Mouse (Mus musculus) embryonic facial prominence, embryonic 10.5 days (tissue): ENCODE measurements around the gene Cog3. TPM values are rescaled to one million over a fixed set of nuclear protein-coding genes. Genes with fewer than 3 reads are reported as not detected.

ENCODE experiments used
- DNase-seq: peaks from one replicate; pipeline ENCODE4 v3.0.0-alpha.2; 2017; ENCODE audit warnings: low spot score
- H3K27ac ChIP-seq: fragments of 300-500 bp; sonication (generic); replicated peaks from 2 replicates; pipeline ENCODE4 v1.5.1; 2016; ENCODE audit warnings: mild to moderate bottlenecking
- H3K27me3 ChIP-seq: fragments of 300-500 bp; sonication (generic); replicated peaks from 2 replicates; pipeline ENCODE4 v1.6.1; 2016; ENCODE audit warnings: low read depth, mild to moderate bottlenecking; ENCODE audit not compliant: poor library complexity, severe bottlenecking
- H3K36me3 ChIP-seq: fragments of 300-500 bp; sonication (generic); replicated peaks from 2 replicates; pipeline ENCODE4 v1.6.1; 2016; ENCODE audit warnings: mild to moderate bottlenecking, moderate library complexity
- H3K4me1 ChIP-seq: fragments of 300-500 bp; sonication (generic); 2 replicates; pipeline ENCODE4 v1.6.1; 2016
- H3K4me3 ChIP-seq: fragments of 300-500 bp; sonication (generic); 2 replicates; pipeline ENCODE4 v1.5.1; 2016; ENCODE audit warnings: mild to moderate bottlenecking, moderate library complexity
- H3K9me3 ChIP-seq: fragments of 300-500 bp; sonication (generic); 2 replicates; pipeline ENCODE4 v1.6.1; 2016; ENCODE audit warnings: mild to moderate bottlenecking
- WGBS: fragments of 180-500 bp; shearing (Covaris S2); methylation state at CpG from one replicate; pipeline ENCODE4 v1.1.7; 2016; 5-methylcytosine and 5-hydroxymethylcytosine counted together
- polyA plus RNA-seq: library from polyadenylated mRNA; unstranded; fragments of >200 nt; fragmentation: Nextera tagmentation; extraction: Ambion mirVana; gene quantifications from 2 replicates; pipeline ENCODE4 v1.2.1, GENCODE M21; 2016

Cog3 gene
- polyA plus RNA-seq = 19.5 and 20.6 TPM in 2 replicates

GRCm38 (mm10) chr14:75753991-75754817 is at the start of gene Cog3:
Gene Cog3, minus strand, starts transcription at chr14:75754517.
- peak within 1 kb of the TSS; percentile 89 for H3K27ac ChIP-seq
- peak within 1 kb of the TSS; percentile 99 for H3K4me3 ChIP-seq
- H3K9me3 ChIP-seq = no peaks in the 10 kb centered on the region
- H3K4me1 ChIP-seq = peaks cover 22% of the 10 kb centered on the region
- peak; percentile 96 for DNase-seq
- no peaks in the 10 kb centered on the region; the same call in 1 of the 2 replicates for H3K36me3 ChIP-seq
- WGBS = under 1% methylated on average over 77 of the region's 78 CpGs
- H3K27me3 ChIP-seq = peaks cover 13% of the 10 kb centered on the region

DNA sequence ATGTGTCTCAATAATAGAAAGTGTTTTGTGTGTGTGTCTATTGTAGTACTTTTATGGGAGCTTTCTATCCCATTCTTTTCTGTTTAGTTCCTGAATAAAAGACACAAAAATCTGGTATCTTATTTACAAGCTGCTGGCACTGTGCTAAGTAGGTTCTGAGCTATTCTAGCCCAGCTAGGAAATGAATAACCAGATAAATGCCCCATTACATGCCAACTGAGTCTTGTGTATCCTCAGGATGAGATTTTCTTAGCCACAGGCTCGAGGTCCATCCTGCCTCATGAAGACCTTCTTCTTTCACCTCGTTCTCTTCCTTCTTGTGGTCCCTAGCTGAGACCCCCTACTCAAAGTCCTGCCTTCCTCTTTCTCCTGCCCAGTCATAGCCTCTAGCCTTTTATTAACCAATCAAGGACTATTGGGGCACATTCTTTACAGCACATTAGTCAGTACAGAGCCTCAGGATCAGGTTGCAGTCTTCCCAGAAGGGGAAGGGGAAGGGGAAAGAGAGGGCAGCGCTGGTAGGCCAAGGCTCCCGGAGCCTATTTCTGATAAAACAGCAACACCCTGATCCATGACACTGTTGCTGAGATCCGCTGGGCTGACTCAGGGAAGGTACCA is 43.6 kb upstream of the Cog3 start:
- DNase-seq = peak; percentile 52
- no peak overlapping the region for H3K27ac ChIP-seq
- WGBS = 36% methylated on average over 5 of the region's 5 CpGs
- no peaks in the 10 kb centered on the region for H3K9me3 ChIP-seq
- H3K4me1 ChIP-seq = peaks cover 15% of the 10 kb centered on the region
- H3K4me3 ChIP-seq = no peak overlapping the region
- no peaks in the 10 kb centered on the region for H3K27me3 ChIP-seq
- no peaks in the 10 kb centered on the region for H3K36me3 ChIP-seq

DNA sequence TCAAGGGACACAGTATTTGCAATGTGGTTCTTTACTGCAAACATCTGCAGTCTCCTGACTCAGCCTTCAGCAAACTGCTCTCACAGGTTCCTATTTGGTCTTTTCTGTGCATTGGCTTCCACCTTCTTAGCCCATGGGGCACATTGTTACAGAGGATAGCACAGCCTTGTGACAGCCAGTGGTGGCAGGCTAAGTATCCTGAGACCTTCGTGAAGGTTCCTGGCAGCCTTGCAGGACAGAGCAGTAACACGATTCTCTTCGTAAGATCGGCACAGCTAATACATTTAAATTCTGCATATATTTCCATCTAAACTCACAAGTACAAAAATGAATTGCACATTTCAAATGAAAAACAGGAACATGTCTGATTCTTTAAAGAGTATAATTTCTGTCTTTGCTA is 41.6 kb upstream of the Cog3 start:
- no peak for DNase-seq
- no peak overlapping the region for H3K27ac ChIP-seq
- H3K27me3 ChIP-seq = no peaks in the 10 kb centered on the region
- 84% methylated on average over 4 of the region's 4 CpGs for WGBS
- H3K36me3 ChIP-seq = no peaks in the 10 kb centered on the region
- peaks cover 15% of the 10 kb centered on the region for H3K4me1 ChIP-seq
- no peaks in the 10 kb centered on the region for H3K9me3 ChIP-seq
- no peak overlapping the region for H3K4me3 ChIP-seq

- no peaks in the 10 kb centered on the region for H3K36me3 ChIP-seq
- H3K27me3 ChIP-seq = no peaks in the 10 kb centered on the region; the same call in 1 of the 2 replicates
- DNase-seq = no peak
- no peaks in the 10 kb centered on the region for H3K9me3 ChIP-seq
- 72% methylated on average over 5 of the region's 5 CpGs for WGBS
- peaks cover 15% of the 10 kb centered on the region for H3K4me1 ChIP-seq
- no peak overlapping the region for H3K4me3 ChIP-seq
- H3K27ac ChIP-seq = no peak overlapping the region
Observed at GRCm38 (mm10) chr14:75794726-75795125, 40.4 kb upstream of the Cog3 start.

DNA sequence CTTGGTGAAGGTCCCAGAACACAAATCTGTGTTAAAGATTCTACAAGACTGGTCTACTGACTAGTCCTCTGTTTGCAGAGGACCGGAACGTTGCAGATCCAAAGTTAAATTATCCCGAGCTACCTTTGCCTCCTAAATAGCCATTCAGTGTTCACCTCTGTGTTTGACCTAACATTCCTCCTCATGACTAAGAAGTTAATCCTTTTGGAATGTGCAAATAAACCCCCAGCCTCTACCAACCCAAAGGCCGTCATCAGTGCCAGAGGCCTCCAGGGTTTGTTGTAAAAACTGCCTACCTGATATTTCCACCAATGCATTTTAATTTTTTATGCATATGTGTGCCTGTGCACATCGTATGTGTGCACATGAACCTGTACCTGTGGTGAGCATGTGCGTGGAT is 40.0 kb upstream of the Cog3 start:
- Histone ChIP-seq H3K4me3 (no peak overlapping the region), H3K9me3 (no peaks in the 10 kb centered on the region), H3K4me1 (peaks cover 15% of the 10 kb centered on the region), H3K27me3 (peaks cover 3% of the 10 kb centered on the region), H3K36me3 (no peaks in the 10 kb centered on the region), H3K27ac (no peak overlapping the region)
- no peak for DNase-seq
- 70% methylated on average over 6 of the region's 6 CpGs for WGBS

- Histone ChIP-seq H3K9me3 (no peaks in the 10 kb centered on the region), H3K27ac (no peak overlapping the region), H3K36me3 (no peaks in the 10 kb centered on the region), H3K27me3 (peaks cover 15% of the 10 kb centered on the region), H3K4me3 (no peak overlapping the region), H3K4me1 (peaks cover 13% of the 10 kb centered on the region)
- DNase-seq = no peak
- 86% methylated on average over 4 of the region's 4 CpGs for WGBS
Observed at GRCm38 (mm10) chr14:75793110-75793509, 38.8 kb upstream of the Cog3 start.

DNA sequence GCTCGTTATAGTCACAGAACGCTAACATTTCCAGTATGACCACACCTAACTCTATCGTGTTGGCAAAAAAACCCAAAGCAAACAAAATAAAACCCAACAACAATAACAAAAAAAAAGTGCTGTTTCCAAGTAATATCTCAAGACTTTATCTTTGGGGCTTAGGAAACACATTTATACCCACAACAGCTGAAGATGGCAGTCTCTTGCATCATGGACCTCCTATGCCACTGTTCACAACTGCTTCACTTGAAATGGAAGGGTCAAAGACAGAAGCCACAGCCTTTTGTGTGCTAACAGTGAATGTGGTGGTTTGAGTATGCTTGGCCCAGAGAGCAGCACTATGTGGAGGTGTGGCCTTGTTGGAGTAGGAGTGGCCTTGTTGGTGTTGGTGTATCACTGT is 37.1 kb upstream of the Cog3 start:
- Histone ChIP-seq H3K27ac (no peak overlapping the region), H3K4me1 (peaks cover 9% of the 10 kb centered on the region; the same call in 1 of the 2 replicates), H3K27me3 (peaks cover 22% of the 10 kb centered on the region), H3K36me3 (no peaks in the 10 kb centered on the region), H3K9me3 (no peaks in the 10 kb centered on the region), H3K4me3 (no peak overlapping the region)
- WGBS = 84% methylated on average over 3 of the region's 3 CpGs
- DNase-seq = no peak

- H3K36me3 ChIP-seq = no peaks in the 10 kb centered on the region
- 81% methylated on average over 3 of the region's 3 CpGs for WGBS
- H3K9me3 ChIP-seq = no peaks in the 10 kb centered on the region
- H3K4me3 ChIP-seq = no peak overlapping the region
- no peak overlapping the region for H3K27ac ChIP-seq
- H3K4me1 ChIP-seq = peaks cover 14% of the 10 kb centered on the region
- peaks cover 29% of the 10 kb centered on the region for H3K27me3 ChIP-seq
- no peak for DNase-seq
Observed at GRCm38 (mm10) chr14:75790411-75790996, 36.2 kb upstream of the Cog3 start.

DNA sequence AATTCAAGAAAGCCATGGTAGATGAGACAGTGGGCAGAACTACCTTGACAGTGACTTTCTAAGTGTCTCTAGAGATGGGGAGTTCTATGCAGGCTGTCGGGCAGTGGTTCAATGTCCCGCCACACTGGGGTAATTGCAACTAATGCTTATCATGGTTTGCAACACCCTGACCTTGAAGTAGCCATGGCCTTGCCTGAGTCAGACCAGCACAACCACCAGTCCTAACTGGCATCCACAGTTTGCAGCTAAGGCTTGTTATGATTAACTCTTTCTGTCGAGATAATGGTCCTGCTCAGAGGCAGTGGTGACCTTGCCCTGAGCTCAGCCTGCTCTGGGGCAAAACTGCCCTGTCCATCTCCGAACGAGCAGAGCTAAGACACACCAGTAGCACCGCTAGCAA is 35.0 kb upstream of the Cog3 start:
- Histone ChIP-seq H3K4me1 (peaks cover 9% of the 10 kb centered on the region), H3K4me3 (no peak overlapping the region), H3K27me3 (peaks cover 30% of the 10 kb centered on the region), H3K27ac (no peak overlapping the region), H3K36me3 (no peaks in the 10 kb centered on the region), H3K9me3 (no peaks in the 10 kb centered on the region)
- DNase-seq = no peak
- WGBS = 81% methylated on average over 6 of the region's 6 CpGs

- Histone ChIP-seq H3K9me3 (no peaks in the 10 kb centered on the region), H3K27ac (no peak overlapping the region), H3K4me1 (peaks cover 6% of the 10 kb centered on the region), H3K36me3 (no peaks in the 10 kb centered on the region), H3K27me3 (peaks cover 30% of the 10 kb centered on the region), H3K4me3 (peak overlapping the region; percentile 88; the same call in 1 of the 2 replicates)
- 32% methylated on average over 7 of the region's 7 CpGs for WGBS
- DNase-seq = no peak
Observed at GRCm38 (mm10) chr14:75787794-75788175, 33.5 kb upstream of the Cog3 start.

DNA sequence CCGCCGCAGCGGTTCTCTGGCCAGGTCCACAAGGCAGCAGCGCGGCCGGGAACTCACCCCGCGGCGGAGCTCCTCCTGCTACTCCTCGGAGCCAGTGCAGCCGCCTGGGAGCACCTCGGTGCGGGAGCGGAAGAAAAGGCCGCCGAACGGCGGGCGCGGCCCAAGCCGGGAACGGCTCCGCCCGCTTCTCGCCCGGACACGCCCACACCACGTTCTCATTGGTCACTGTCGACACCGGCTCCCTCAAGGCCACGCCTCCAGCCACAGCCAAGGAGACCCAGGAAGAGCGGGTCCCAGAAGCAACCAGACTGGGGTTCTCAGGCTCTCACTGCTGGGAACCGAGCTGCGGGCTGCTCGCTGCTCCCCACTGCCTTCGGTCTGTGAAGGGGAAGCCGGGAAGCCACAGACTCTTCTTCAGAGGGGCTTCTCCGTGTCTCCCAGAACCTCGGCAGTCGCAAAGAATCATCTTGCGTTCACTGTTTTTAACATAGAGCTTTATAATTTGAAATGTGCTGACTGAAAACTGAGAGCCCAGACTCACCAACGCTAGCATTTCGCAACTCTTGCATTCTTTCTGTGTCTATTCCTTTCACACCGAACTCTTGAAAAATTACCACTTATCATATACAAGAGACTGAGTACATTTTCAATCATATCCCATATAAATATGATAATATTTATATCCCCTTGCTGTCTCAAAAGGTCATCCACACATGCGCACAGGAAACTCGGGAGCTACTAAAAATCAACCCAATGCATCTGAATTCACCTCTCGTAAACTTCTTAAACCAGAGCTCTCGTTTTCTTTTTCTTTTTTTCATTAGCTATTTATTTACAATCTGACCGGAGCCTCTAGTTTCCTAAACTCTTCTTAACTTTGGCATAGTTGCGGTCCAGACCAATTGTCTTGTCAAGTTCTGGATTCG is 32.8 kb upstream of the Cog3 start, which contains the start of gene Slc25a30:
TSS of gene Slc25a30 (minus strand) at position 170 of the 926 bp plus-strand sequence.
- Histone ChIP-seq H3K4me3 (peak within 1 kb of the TSS; percentile 88), H3K9me3 (no peaks in the 10 kb centered on the region), H3K4me1 (peaks cover 6% of the 10 kb centered on the region), H3K27ac (peak within 1 kb of the TSS; percentile 90), H3K36me3 (no peaks in the 10 kb centered on the region), H3K27me3 (peaks cover 30% of the 10 kb centered on the region)
- 7% methylated on average over 51 of the region's 51 CpGs for WGBS
- peak; percentile 96 for DNase-seq

DNA sequence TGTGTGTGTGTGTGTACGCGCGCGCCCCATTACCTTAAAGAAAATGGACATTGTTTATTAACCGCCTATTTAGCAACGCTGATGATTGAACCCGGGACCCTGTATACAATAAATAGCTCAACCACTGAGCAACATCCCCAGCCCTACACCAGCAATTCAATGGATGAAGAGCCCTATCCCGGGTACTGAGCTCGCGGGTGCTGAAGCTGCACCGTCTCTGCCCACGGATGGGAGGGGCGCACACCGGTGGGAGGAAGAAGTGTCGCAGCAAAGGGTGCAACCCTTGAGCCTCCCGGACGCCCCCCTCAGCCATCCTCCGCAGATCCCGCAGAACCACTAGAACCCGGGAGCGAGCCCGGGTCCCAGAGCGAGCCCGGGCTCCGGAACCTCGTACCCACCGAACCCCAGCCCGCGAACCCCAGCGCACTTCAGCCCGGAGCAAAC is 32.1 kb upstream of the Cog3 start:
- H3K27me3 ChIP-seq = peaks cover 30% of the 10 kb centered on the region
- peaks cover 5% of the 10 kb centered on the region; the same call in 1 of the 2 replicates for H3K36me3 ChIP-seq
- DNase-seq = no peak
- H3K4me1 ChIP-seq = peaks cover 6% of the 10 kb centered on the region
- 2% methylated on average over 31 of the region's 31 CpGs for WGBS
- H3K9me3 ChIP-seq = no peaks in the 10 kb centered on the region
- H3K4me3 ChIP-seq = peak overlapping the region; percentile 88
- peak overlapping the region; percentile 90 for H3K27ac ChIP-seq
